Mouse (Mus musculus) forebrain, embryonic 10.5 days (tissue): ENCODE data around the gene Rassf2. TPM values are rescaled to one million over a fixed set of nuclear protein-coding genes. Genes with fewer than 3 reads are reported as not detected.

ENCODE experiments used
- DNase-seq: peaks from one replicate; pipeline ENCODE4 v3.0.0-alpha.2; 2017; ENCODE audit warnings: low spot score; ENCODE audit errors: extremely low spot score
- H3K27ac ChIP-seq: fragments of 300-500 bp; sonication (generic); 2 replicates; pipeline ENCODE4 v1.5.1; 2016; ENCODE audit warnings: mild to moderate bottlenecking
- H3K27me3 ChIP-seq: fragments of 300-500 bp; sonication (generic); 2 replicates; pipeline ENCODE4 v1.6.1; 2016; ENCODE audit warnings: mild to moderate bottlenecking; ENCODE audit not compliant: poor library complexity, severe bottlenecking
- H3K36me3 ChIP-seq: fragments of 300-500 bp; sonication (generic); replicated peaks from 2 replicates; pipeline ENCODE4 v1.6.1; 2016; ENCODE audit warnings: mild to moderate bottlenecking, moderate library complexity
- H3K4me1 ChIP-seq: fragments of 300-500 bp; sonication (generic); 2 replicates; pipeline ENCODE4 v1.6.1; 2016
- H3K4me3 ChIP-seq: fragments of 300-500 bp; sonication (generic); 2 replicates; pipeline ENCODE4 v1.5.1; 2016; ENCODE audit warnings: mild to moderate bottlenecking, moderate library complexity
- H3K9me3 ChIP-seq: fragments of 300-500 bp; sonication (generic); 2 replicates; pipeline ENCODE4 v1.6.1; 2016; ENCODE audit warnings: mild to moderate bottlenecking, moderate library complexity
- WGBS: fragments of 180-500 bp; shearing (Covaris S2); methylation state at CpG from one replicate; pipeline ENCODE4 v1.1.7; 2016; 5-methylcytosine and 5-hydroxymethylcytosine counted together
- polyA plus RNA-seq: library from polyadenylated mRNA; unstranded; fragments of >200 nt; fragmentation: Nextera tagmentation; extraction: Ambion mirVana; gene quantifications from 2 replicates; pipeline ENCODE4 v1.2.1, GENCODE M21; 2016

Rassf2 gene
- polyA plus RNA-seq, 1 experiment from 2014 or later = 24.8 TPM

- DNase-seq = no peak
These were observed 84.8 kb downstream of the Rassf2 start for GRCm38 (mm10) chr2:131945225-131945624.

GRCm38 (mm10) chr2:131944370-131944769 is 85.7 kb downstream of the Rassf2 start:
- DNase-seq = no peak
- no peaks in the 10 kb centered on the region for H3K9me3 ChIP-seq
- H3K27ac ChIP-seq = no peak overlapping the region
- WGBS = 28% methylated on average over 1 of the region's 1 CpGs
- H3K4me3 ChIP-seq = no peak overlapping the region
- peaks cover 4% of the 10 kb centered on the region; the same call in 1 of the 2 replicates for H3K27me3 ChIP-seq
- no peaks in the 10 kb centered on the region for H3K36me3 ChIP-seq
- peaks cover 13% of the 10 kb centered on the region for H3K4me1 ChIP-seq

More at GRCm38 (mm10) chr2:131945225-131945624, 84.8 kb downstream of the Rassf2 start:
- Histone ChIP-seq H3K27ac (no peak overlapping the region), H3K4me3 (no peak overlapping the region), H3K9me3 (no peaks in the 10 kb centered on the region), H3K27me3 (peaks cover 10% of the 10 kb centered on the region), H3K36me3 (no peaks in the 10 kb centered on the region), H3K4me1 (peaks cover 16% of the 10 kb centered on the region)
- 93% methylated on average over 8 of the region's 8 CpGs for WGBS

GRCm38 (mm10) chr2:131941501-131941900 is 88.6 kb downstream of the Rassf2 start:
- DNase-seq = no peak

GRCm38 (mm10) chr2:131940506-131940905 is 89.6 kb downstream of the Rassf2 start:
- no peaks in the 10 kb centered on the region for H3K27me3 ChIP-seq
- 87% methylated on average over 3 of the region's 3 CpGs for WGBS

More at GRCm38 (mm10) chr2:131941501-131941900, 88.6 kb downstream of the Rassf2 start:
- no peak overlapping the region for H3K27ac ChIP-seq
- WGBS = 79% methylated on average over 6 of the region's 6 CpGs
- peaks cover under 1% of the 10 kb centered on the region; the same call in 1 of the 2 replicates for H3K9me3 ChIP-seq
- peaks cover 7% of the 10 kb centered on the region for H3K36me3 ChIP-seq
- no peaks in the 10 kb centered on the region for H3K27me3 ChIP-seq
- no peak overlapping the region for H3K4me3 ChIP-seq
- no peaks in the 10 kb centered on the region for H3K4me1 ChIP-seq

More at GRCm38 (mm10) chr2:131940506-131940905, 89.6 kb downstream of the Rassf2 start:
- no peak for DNase-seq
- H3K4me1 ChIP-seq = no peaks in the 10 kb centered on the region
- H3K36me3 ChIP-seq = peaks cover 10% of the 10 kb centered on the region
- H3K4me3 ChIP-seq = no peak overlapping the region
- H3K27ac ChIP-seq = no peak overlapping the region
- peaks cover 2% of the 10 kb centered on the region; the same call in 1 of the 2 replicates for H3K9me3 ChIP-seq

Other genes starting within 250 kb of the Rassf2 start
- not detected in 2 replicates for gene Erv3, start 170.5 kb downstream of the Rassf2 start, polyA plus RNA-seq
- 19.6 and 23.2 TPM in 2 replicates for gene Prnp, start 120.3 kb downstream of the Rassf2 start, polyA plus RNA-seq
- not detected in 2 replicates for gene Prn, start 120.3 kb downstream of the Rassf2 start, polyA plus RNA-seq
- gene Prnd, start 79.4 kb downstream of the Rassf2 start, polyA plus RNA-seq = 3.9 and 4.2 TPM in 2 replicates
- 10.9 and 12.6 TPM in 2 replicates for gene Slc23a2, start 114.8 kb upstream of the Rassf2 start, polyA plus RNA-seq
- 35.2 and 36.1 TPM in 2 replicates for gene Tmem230, start 217.5 kb upstream of the Rassf2 start, polyA plus RNA-seq
- gene Pcna, start 223.1 kb upstream of the Rassf2 start, polyA plus RNA-seq = 470 and 483 TPM in 2 replicates
- gene Cds2, start 232.9 kb upstream of the Rassf2 start, polyA plus RNA-seq = 20.4 and 21.6 TPM in 2 replicates